Mouse (Mus musculus): ENCODE data around the gene Zfp108. TPM values are rescaled to one million over a fixed set of nuclear protein-coding genes. Genes with fewer than 3 reads are reported as not detected.

Zfp108 gene
- polyA plus RNA-seq (2012; rRNA removed; ENCODE audit: low replicate concordance), result 1.4 and 2.6 TPM in 2 replicates

DNA sequence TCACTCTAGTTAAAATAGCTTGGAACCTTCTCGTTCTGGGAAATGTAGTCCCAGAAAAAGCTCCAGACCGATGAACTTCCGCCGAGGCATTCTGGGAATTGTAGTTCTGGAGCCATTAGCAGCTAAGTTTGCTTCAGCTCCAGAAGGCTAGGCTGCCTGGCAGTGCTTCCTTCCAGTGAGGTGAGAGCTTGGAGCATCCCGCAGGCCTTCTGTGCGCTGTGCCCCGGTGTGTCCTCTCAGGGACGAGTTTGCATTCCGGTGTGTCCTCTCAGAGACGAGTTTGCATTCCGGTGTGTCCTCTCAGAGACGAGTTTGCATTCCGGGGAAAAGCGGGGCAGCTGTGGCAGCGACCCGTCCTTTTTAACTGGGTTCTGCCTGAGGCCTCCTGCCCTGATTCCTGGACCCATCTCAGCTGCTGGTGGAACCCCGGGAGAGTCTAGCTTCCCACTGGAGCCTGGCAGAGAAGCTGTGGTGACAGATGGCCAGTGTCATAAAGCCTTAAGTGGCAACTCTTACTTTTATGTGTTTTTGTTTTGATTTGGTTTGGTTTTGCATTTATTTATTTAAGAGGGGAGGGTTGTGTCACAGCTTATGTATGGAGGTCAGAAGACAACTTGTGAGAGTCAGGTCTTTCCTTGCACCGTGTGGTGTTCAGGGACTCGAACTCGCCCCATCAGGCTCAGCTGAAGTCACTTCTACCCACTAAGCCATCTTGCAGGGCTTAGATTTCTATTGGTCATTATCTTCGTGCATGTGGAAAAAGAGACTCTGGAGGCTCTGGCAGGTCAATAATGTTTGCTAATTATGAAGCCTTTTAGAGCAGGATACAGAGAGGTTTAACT is at the start of gene Zfp108:
Gene Zfp108 (plus strand): TSS at position 162 of the 842 bp plus-strand sequence.

DNA sequence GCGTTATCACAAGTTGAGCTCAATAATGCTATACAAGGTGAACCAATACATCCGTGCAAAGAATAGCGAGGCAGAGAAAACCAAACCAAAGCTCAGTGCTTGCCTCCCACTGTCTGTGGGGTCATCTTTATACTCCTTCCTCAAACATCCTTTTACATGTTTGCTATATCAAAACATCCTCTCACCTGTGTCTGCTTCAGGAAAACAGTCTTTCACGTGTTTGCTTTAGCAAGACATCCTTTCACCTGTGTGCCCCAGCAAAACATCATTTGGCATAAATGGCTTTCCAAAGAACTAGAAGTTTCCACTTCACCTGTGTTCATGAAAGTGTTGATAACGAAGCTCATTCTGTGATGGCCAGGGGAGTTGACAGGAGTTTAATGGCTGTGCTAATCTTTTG is 43.3 kb upstream of the Zfp108 start, which contains the start of gene Zfp111:
Gene Zfp111 (minus strand): TSS at position 101 of the 400 bp plus-strand sequence.

DNA sequence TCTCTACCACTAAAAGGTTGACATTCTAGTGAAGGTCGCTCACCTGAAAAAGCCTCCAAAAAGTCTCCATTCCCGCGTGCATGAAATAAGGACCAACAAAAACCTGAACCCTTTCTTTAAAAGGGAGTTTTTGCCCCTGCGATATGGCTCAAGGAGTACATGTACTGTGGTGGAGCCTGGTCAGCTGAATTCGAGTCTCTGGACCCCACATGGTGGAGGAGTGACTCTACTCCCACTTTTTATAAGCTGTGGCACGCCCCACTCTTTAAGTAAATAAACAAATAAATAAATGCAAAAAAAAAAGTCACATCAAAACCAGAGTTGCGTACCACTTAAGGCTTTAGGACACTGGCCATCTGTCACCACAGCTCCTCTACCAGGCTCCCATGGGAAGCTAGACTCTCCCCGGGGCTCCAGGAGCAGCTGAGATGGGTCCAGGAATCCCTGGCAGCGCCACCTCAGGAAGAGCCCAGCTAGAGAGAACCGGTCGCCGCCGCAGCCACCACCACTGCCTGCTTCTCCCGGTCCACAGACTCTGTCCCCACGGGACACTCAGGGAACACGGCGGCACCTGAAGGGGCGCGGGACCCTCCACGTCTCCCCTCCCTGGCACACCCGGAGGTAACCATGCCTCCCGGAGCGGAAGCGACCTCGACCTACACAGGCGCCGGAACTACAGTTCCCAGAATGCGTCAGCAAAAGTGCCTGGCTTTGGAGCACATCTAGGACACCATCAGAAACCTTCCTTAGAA is 17.4 kb upstream of the Zfp108 start, which contains the start of gene Zfp109:
Gene Zfp109 (minus strand): TSS at position 521 of the 752 bp plus-strand sequence.

DNA sequence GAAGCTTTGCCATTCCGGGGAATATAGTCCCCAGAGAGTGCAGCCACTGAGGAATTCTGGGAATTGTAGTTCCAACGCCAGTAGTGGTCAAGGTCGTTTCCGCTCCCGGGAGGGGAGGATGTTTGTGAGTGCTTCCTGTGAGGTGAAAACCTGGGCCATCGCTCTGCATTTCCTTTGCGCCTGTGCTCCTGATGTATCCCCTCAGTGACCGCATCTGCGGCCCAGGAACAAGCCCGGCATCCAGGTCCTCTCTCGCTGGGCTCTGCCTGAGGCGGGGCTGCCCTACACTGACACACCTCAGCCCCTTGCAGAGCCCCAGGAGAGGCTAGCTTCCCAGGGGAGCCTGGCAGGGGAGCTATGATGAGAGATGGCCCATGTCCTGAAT is 15.7 kb downstream of the Zfp108 start, which contains the start of gene Zfp93:
Gene Zfp93 (plus strand): TSS at position 133 of the 385 bp plus-strand sequence.

DNA sequence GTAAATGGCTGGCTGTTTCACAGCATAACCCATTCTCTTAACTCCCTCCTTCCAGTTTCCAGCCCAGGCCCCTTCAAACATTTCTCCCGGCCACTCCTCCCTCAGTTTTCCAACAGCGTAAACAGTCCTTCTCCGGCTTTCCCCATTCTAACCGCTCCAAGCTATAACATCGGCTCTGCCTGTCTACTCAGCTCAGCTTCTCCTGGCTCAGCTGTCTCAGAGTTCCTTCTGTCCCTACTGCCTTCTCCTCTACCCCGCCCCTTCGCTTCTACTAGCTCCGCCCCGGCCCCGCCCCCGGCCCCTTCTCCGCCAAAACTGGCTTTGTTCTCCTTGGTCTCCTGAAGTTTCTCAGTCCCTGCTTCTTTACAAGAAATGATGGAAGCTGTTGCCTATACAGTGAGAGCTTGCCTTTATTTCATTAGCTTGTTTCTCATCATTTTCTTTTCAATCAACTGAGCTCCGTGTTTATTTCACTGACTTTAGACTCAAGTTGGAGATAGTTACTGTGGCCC is 46.2 kb downstream of the Zfp108 start, which contains the start of gene Zfp61:
Gene Zfp61 (minus strand): TSS at position 462 of the 512 bp plus-strand sequence.

Other genes with a start within 250 kb of the Zfp108 start
- not detected in 2 replicates for gene Vmn1r183, start 201.5 kb upstream of the Zfp108 start, polyA plus RNA-seq (2012; rRNA removed; ENCODE audit: low replicate concordance)
- gene Zfp180, start 172.9 kb upstream of the Zfp108 start, polyA plus RNA-seq (2012; rRNA removed; ENCODE audit: low replicate concordance), result 11.2 and 17.5 TPM in 2 replicates
- gene Zfp112, start 142.5 kb upstream of the Zfp108 start, polyA plus RNA-seq (2012; rRNA removed; ENCODE audit: low replicate concordance), result 2.0 and 4.3 TPM in 2 replicates
- 7.5 and 11.7 TPM in 2 replicates for gene Zfp235, start 120.6 kb upstream of the Zfp108 start, polyA plus RNA-seq (2012; rRNA removed; ENCODE audit: low replicate concordance)
- gene Zfp114, start 79.7 kb upstream of the Zfp108 start, polyA plus RNA-seq (2012; rRNA removed; ENCODE audit: low replicate concordance), result 0.26 and 2.0 TPM in 2 replicates
- gene Zfp111, start 43.4 kb upstream of the Zfp108 start, polyA plus RNA-seq (2012; rRNA removed; ENCODE audit: low replicate concordance), result 2.2 and 5.3 TPM in 2 replicates
- 1.1 and 3.8 TPM in 2 replicates for gene Zfp109, start 17.2 kb upstream of the Zfp108 start, polyA plus RNA-seq (2012; rRNA removed; ENCODE audit: low replicate concordance)
- gene Zfp93, start 15.6 kb downstream of the Zfp108 start, polyA plus RNA-seq (2012; rRNA removed; ENCODE audit: low replicate concordance), result 1.4 and 4.7 TPM in 2 replicates
- 6.1 and 13.2 TPM in 2 replicates for gene Zfp61, start 46.4 kb downstream of the Zfp108 start, polyA plus RNA-seq (2012; rRNA removed; ENCODE audit: low replicate concordance)
- gene Zfp94, start 61.9 kb downstream of the Zfp108 start, polyA plus RNA-seq (2012; rRNA removed; ENCODE audit: low replicate concordance), result 6.6 and 10.0 TPM in 2 replicates
- not detected in 2 replicates for gene Tescl, start 79.1 kb downstream of the Zfp108 start, polyA plus RNA-seq (2012; rRNA removed; ENCODE audit: low replicate concordance)
- not detected in 2 replicates for gene Lypd5, start 94.4 kb downstream of the Zfp108 start, polyA plus RNA-seq (2012; rRNA removed; ENCODE audit: low replicate concordance)
- gene Kcnn4, start 115.5 kb downstream of the Zfp108 start, polyA plus RNA-seq (2012; rRNA removed; ENCODE audit: low replicate concordance), result 8.2 and 11.7 TPM in 2 replicates
- gene Smg9, start 144.8 kb downstream of the Zfp108 start, polyA plus RNA-seq (2012; rRNA removed; ENCODE audit: low replicate concordance), result 41.9 and 55.8 TPM in 2 replicates
- 0.09 TPM in 1 of 2 replicates, not detected in the other for gene Irgc1, start 197.5 kb downstream of the Zfp108 start, polyA plus RNA-seq (2012; rRNA removed; ENCODE audit: low replicate concordance)
- 13.8 and 14.6 TPM in 2 replicates for gene Plaur, start 207.7 kb downstream of the Zfp108 start, polyA plus RNA-seq (2012; rRNA removed; ENCODE audit: low replicate concordance)
- gene Cadm4, start 227.2 kb downstream of the Zfp108 start, polyA plus RNA-seq (2012; rRNA removed; ENCODE audit: low replicate concordance), result 4.5 and 10.2 TPM in 2 replicates

Measured in subcutaneous adipose tissue, adult 2 months (tissue).